In the genomic region with DNA sequence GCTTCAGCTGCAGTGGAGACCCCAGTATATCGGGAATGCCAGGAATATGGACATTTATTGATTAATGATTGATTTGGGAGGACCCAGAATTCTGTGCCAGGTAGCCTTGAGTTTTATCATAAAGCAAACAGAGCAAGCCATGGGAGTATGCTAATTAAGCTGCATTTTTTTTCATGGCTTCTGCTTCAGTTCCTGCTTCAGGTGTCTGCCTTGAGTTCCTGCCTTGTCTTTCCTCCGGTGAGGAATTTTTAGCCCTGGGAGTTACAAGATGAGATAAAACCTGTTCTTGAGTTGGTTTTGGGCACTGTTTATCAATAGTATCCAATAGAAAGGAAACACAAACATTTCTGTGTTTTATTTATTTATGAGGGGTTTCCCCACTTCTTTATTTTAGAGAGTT, we compare ENCODE assay signal across 29 mouse cellular contexts.
"Had no signal": no experiment of that assay in that cellular context is flagged by ENCODE, and none has a peak within 500 bp of the region (broad histone marks: within the 10 kb centered on the region; RNA-seq: fewer than 3 reads in every experiment).

No protein-coding gene starts in this region.

- H3K36me3 ChIP-seq: midbrain, embryonic 13.5 days; midbrain, embryonic 15.5 days had no signal

- H3K27me3 ChIP-seq: limb, embryonic 12.5 days; limb, embryonic 13.5 days; limb, embryonic 15.5 days; liver, embryonic 12.5 days; liver, embryonic 13.5 days; liver, embryonic 15.5 days; lung, embryonic 15.5 days; megakaryocyte, embryonic 14.5 days; midbrain, embryonic 12.5 days; midbrain, embryonic 13.5 days; midbrain, embryonic 15.5 days had no signal

- DNase-seq: left cerebral cortex, postnatal 4 days; liver, embryonic 13.5 days; liver, postnatal 0 days; lung, adult 18-20 months; lung, adult 2 months; lung, embryonic 14.5 days; lung, postnatal 10 days; lung, postnatal 14 days; lung, postnatal 36 days; lung, postnatal 4 days; midbrain, embryonic 14.5 days had no signal

- H3K4me3 ChIP-seq: left cerebral cortex, adult 2 months; limb, embryonic 10.5 days; limb, embryonic 12.5 days; limb, embryonic 13.5 days; limb, embryonic 15.5 days; liver, embryonic 12.5 days; liver, embryonic 13.5 days; liver, embryonic 15.5 days; lung, embryonic 15.5 days; megakaryocyte, embryonic 14.5 days; midbrain, embryonic 10.5 days; midbrain, embryonic 12.5 days; midbrain, embryonic 13.5 days; midbrain, embryonic 15.5 days; myocyte had no signal

- H3K4me1 ChIP-seq: limb, embryonic 10.5 days; limb, embryonic 12.5 days; limb, embryonic 13.5 days; limb, embryonic 15.5 days; lung, embryonic 15.5 days; midbrain, embryonic 10.5 days; midbrain, embryonic 12.5 days; midbrain, embryonic 13.5 days; midbrain, embryonic 15.5 days had no signal

- H3K9me3 ChIP-seq: limb, embryonic 10.5 days; limb, embryonic 12.5 days; limb, embryonic 13.5 days; limb, embryonic 15.5 days; liver, embryonic 12.5 days; liver, embryonic 13.5 days; liver, embryonic 15.5 days; lung, embryonic 15.5 days; megakaryocyte, embryonic 14.5 days; midbrain, embryonic 10.5 days; midbrain, embryonic 12.5 days; midbrain, embryonic 13.5 days; midbrain, embryonic 15.5 days had no signal

- H3K27ac ChIP-seq: left cerebral cortex, adult 2 months; limb, embryonic 10.5 days; limb, embryonic 12.5 days; limb, embryonic 13.5 days; limb, embryonic 15.5 days; liver, embryonic 12.5 days; liver, embryonic 13.5 days; liver, embryonic 14.5 days; liver, embryonic 15.5 days; lung, embryonic 15.5 days; macrophage; midbrain, embryonic 10.5 days; midbrain, embryonic 12.5 days; midbrain, embryonic 13.5 days; midbrain, embryonic 15.5 days had no signal

- H3K9ac ChIP-seq: limb, embryonic 12.5 days; limb, embryonic 13.5 days; limb, embryonic 15.5 days; liver, embryonic 12.5 days; liver, embryonic 13.5 days; liver, embryonic 14.5 days; liver, embryonic 15.5 days; liver, postnatal 0 days; lung, embryonic 14.5 days; lung, embryonic 15.5 days; midbrain, embryonic 12.5 days; midbrain, embryonic 13.5 days; midbrain, embryonic 15.5 days had no signal

- H3K4me2 ChIP-seq: limb, embryonic 12.5 days; limb, embryonic 13.5 days; limb, embryonic 15.5 days; liver, embryonic 11.5 days; liver, embryonic 12.5 days; liver, embryonic 13.5 days; liver, embryonic 15.5 days; lung, embryonic 14.5 days; lung, embryonic 15.5 days; midbrain, embryonic 11.5 days; midbrain, embryonic 12.5 days; midbrain, embryonic 13.5 days; midbrain, embryonic 15.5 days had no signal
